Mouse (Mus musculus) megakaryocyte-erythroid progenitor cell, adult 5-6 weeks (primary cell): ENCODE results near the gene Mipep. TPM values are rescaled to one million over a fixed set of nuclear protein-coding genes. Genes with fewer than 3 reads are reported as not detected.

Experiments
- ATAC-seq: replicated peaks from 2 replicates; pipeline ENCODE4 v1.8.0; 2016; ENCODE audit warnings: mild to moderate bottlenecking, inconsistent platforms; ENCODE audit not compliant: severe bottlenecking, poor library complexity, low FRiP score, low TSS enrichment
- total RNA-seq, 2 experiments: library from RNA; stranded (forward) in 1 of 2; stranded (reverse) in 1 of 2; fragments of 200-1000, 215-1000 nt in 1 of 2; fragments of >200 nt in 1 of 2; fragmentation: Nextera tagmentation in 1 of 2; gene quantifications; 2 replicates each; pipeline ENCODE4 v1.2.3; 2014 to 2017

The Mipep gene
- total RNA-seq, 2 experiments from 2014 or later: 15.8 to 34.2 TPM

- ATAC-seq: no peak
Measured at GRCm38 (mm10) chr14:60916661-60917060, 132.3 kb downstream of the Mipep start.

DNA sequence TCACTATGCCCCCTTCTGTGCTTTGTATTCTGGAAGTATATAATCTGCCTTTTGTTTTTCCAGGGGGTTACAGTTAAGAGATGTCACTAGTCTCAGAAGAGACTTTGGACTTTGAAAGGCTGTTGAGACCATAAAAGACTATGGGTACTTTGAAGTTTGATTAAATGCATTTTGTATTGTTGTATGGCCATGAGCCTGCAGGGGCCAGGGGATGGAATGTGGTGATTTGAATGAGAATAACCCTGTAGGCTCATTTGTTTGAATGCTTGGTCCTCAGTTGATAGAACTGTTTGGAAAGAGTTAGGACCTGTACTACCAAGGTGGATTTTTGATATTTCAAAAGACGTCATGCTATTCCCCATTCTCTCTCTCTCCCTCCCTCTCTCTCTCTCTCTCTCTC lies 141.6 kb downstream of the Mipep start:
- no peak for ATAC-seq

DNA sequence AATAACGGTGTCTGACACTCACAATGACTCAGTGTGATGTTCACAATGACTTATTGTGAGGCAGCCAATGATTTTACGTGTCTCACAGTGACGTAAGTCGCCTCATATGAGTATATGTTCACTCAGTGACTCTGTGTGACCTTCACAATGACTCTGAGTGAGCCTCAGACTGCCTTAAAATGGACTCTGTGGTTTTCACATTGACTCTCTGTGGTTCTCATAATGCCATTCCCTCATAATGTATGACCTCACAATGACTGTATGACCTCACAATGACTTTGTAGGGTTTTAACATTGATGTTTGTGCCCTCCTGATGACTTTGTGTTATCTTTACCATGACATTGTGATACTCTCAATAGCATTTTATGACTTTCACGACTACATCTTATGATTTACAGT lies 151.3 kb downstream of the Mipep start:
- ATAC-seq: no peak

- no peak for ATAC-seq
Measured at GRCm38 (mm10) chr14:60937481-60938039, 153.2 kb downstream of the Mipep start.

Other genes with a start within 250 kb of the Mipep start
- 1.7 and 2.7 TPM in 2 replicates for gene Spata13, start 150.6 kb upstream of the Mipep start, total RNA-seq (2014; fragmentation: Nextera tagmentation)
- 3.0 and 3.4 TPM in 2 replicates for gene Spata13, start 150.6 kb upstream of the Mipep start, total RNA-seq (2017)
- gene C1qtnf9, start 16.4 kb upstream of the Mipep start, total RNA-seq (2014; fragmentation: Nextera tagmentation): not detected in 2 replicates
- not detected in 2 replicates for gene C1qtnf9, start 16.4 kb upstream of the Mipep start, total RNA-seq (2017)